Mouse (Mus musculus) lung, embryonic 15.5 days (tissue): ENCODE results near the gene Tgfbr3. TPM values are rescaled to one million over a fixed set of nuclear protein-coding genes. Genes with fewer than 3 reads are reported as not detected.

Source experiments
- ATAC-seq: fragments of 200-750 bp; cut with Nextera tagmentation; 2 replicates; pipeline ENCODE4 v1.8.0; 2017; ENCODE audit warnings: moderate number of reproducible peaks, borderline replicate concordance; ENCODE audit not compliant: low FRiP score, low TSS enrichment; ENCODE audit errors: extremely low read depth
- H3K27ac ChIP-seq: fragments of 300-500 bp; sonication (generic); 2 replicates; pipeline ENCODE4 v1.5.1; 2015; ENCODE audit warnings: moderate library complexity, mild to moderate bottlenecking, inconsistent platforms
- H3K27me3 ChIP-seq: fragments of 300-500 bp; sonication (generic); 2 replicates; pipeline ENCODE4 v1.6.1; 2015; ENCODE audit warnings: inconsistent platforms
- H3K36me3 ChIP-seq: fragments of 300-500 bp; sonication (generic); 2 replicates; pipeline ENCODE4 v1.6.1; 2015; ENCODE audit warnings: inconsistent platforms
- H3K4me1 ChIP-seq: fragments of 300-500 bp; sonication (generic); 2 replicates; pipeline ENCODE4 v1.6.1; 2015; ENCODE audit warnings: inconsistent platforms
- H3K4me2 ChIP-seq: fragments of 300-500 bp; sonication (generic); 2 replicates; pipeline ENCODE4 v1.6.1; 2015; ENCODE audit warnings: inconsistent platforms, mild to moderate bottlenecking, moderate library complexity
- H3K4me3 ChIP-seq: fragments of 300-500 bp; sonication (generic); 2 replicates; pipeline ENCODE4 v1.5.1; 2015; ENCODE audit warnings: mild to moderate bottlenecking, inconsistent platforms
- H3K9ac ChIP-seq: fragments of 300-500 bp; sonication (generic); 2 replicates; pipeline ENCODE4 v1.6.1; 2015; ENCODE audit warnings: inconsistent platforms
- H3K9me3 ChIP-seq: fragments of 300-500 bp; sonication (generic); 2 replicates; pipeline ENCODE4 v1.6.1; 2016; ENCODE audit warnings: inconsistent platforms
- WGBS: fragments of 180-500 bp; shearing (Covaris S2); methylation state at CpG from one replicate; pipeline ENCODE4 v1.1.7; 2015; 5-methylcytosine and 5-hydroxymethylcytosine counted together
- polyA plus RNA-seq: library from polyadenylated mRNA; unstranded; fragments of >200 nt; fragmentation: Nextera tagmentation; extraction: Ambion mirVana; gene quantifications from 2 replicates; pipeline ENCODE4 v1.2.1, GENCODE M21; 2015

Gene Tgfbr3
- polyA plus RNA-seq, 1 experiment from 2014 or later: 22.2 TPM

- no peak overlapping the region for H3K9ac ChIP-seq
- peak; percentile 66 for ATAC-seq
- 11% methylated on average over 6 of the region's 6 CpGs for WGBS
- peak overlapping the region; percentile 49 for H3K27ac ChIP-seq
- peaks cover 11% of the 10 kb centered on the region for H3K36me3 ChIP-seq
- no peak overlapping the region for H3K4me3 ChIP-seq
- H3K4me2 ChIP-seq: peak overlapping the region; percentile 40
- no peaks in the 10 kb centered on the region for H3K9me3 ChIP-seq
- peaks cover 54% of the 10 kb centered on the region for H3K4me1 ChIP-seq
- H3K27me3 ChIP-seq: no peaks in the 10 kb centered on the region
Observed at GRCm38 (mm10) chr5:107269006-107269328, 20.5 kb downstream of the Tgfbr3 start.

- peak overlapping the region; percentile 49 for H3K27ac ChIP-seq
Observed at GRCm38 (mm10) chr5:107268121-107269005, 21.1 kb downstream of the Tgfbr3 start.

GRCm38 (mm10) chr5:107266566-107266965 lies 22.9 kb downstream of the Tgfbr3 start:
- Histone ChIP-seq H3K4me1 (peaks cover 41% of the 10 kb centered on the region), H3K4me2 (no peak overlapping the region), H3K9ac (no peak overlapping the region), H3K27me3 (no peaks in the 10 kb centered on the region), H3K9me3 (no peaks in the 10 kb centered on the region), H3K4me3 (no peak overlapping the region), H3K27ac (no peak overlapping the region), H3K36me3 (peaks cover 13% of the 10 kb centered on the region)
- 75% methylated on average over 3 of the region's 3 CpGs for WGBS
- no peak for ATAC-seq

More at GRCm38 (mm10) chr5:107268121-107269005, 21.1 kb downstream of the Tgfbr3 start:
- Histone ChIP-seq H3K4me1 (peaks cover 54% of the 10 kb centered on the region), H3K27me3 (no peaks in the 10 kb centered on the region), H3K9me3 (no peaks in the 10 kb centered on the region), H3K36me3 (peaks cover 13% of the 10 kb centered on the region), H3K4me2 (peak overlapping the region; percentile 40), H3K4me3 (no peak overlapping the region), H3K9ac (no peak overlapping the region)
- ATAC-seq: peak; percentile 24; the same call in 1 of the 2 replicates
- WGBS: 38% methylated on average over 16 of the region's 16 CpGs

- H3K9me3 ChIP-seq: no peaks in the 10 kb centered on the region
- H3K27me3 ChIP-seq: no peaks in the 10 kb centered on the region
- H3K4me1 ChIP-seq: peaks cover 36% of the 10 kb centered on the region
- WGBS: 86% methylated on average over 16 of the region's 16 CpGs
- H3K27ac ChIP-seq: no peak overlapping the region
- H3K36me3 ChIP-seq: peaks cover 13% of the 10 kb centered on the region
- no peak overlapping the region for H3K9ac ChIP-seq
- no peak overlapping the region for H3K4me3 ChIP-seq
- H3K4me2 ChIP-seq: no peak overlapping the region
- no peak for ATAC-seq
Observed at GRCm38 (mm10) chr5:107264426-107265360, 24.7 kb downstream of the Tgfbr3 start.

GRCm38 (mm10) chr5:107263836-107264235 lies 25.6 kb downstream of the Tgfbr3 start:
- Histone ChIP-seq H3K9me3 (no peaks in the 10 kb centered on the region), H3K27me3 (no peaks in the 10 kb centered on the region), H3K4me2 (no peak overlapping the region), H3K4me1 (peaks cover 28% of the 10 kb centered on the region), H3K36me3 (peaks cover 17% of the 10 kb centered on the region), H3K27ac (no peak overlapping the region), H3K4me3 (no peak overlapping the region), H3K9ac (no peak overlapping the region)
- WGBS: 84% methylated on average over 3 of the region's 3 CpGs
- no peak for ATAC-seq

GRCm38 (mm10) chr5:107261930-107262329 lies 27.5 kb downstream of the Tgfbr3 start:
- peak overlapping the region; percentile 47 for H3K27ac ChIP-seq
- ATAC-seq: no peak
- 62% methylated on average over 6 of the region's 6 CpGs for WGBS

GRCm38 (mm10) chr5:107260708-107261495 lies 28.5 kb downstream of the Tgfbr3 start:
- 62% methylated on average over 10 of the region's 10 CpGs for WGBS
- peaks cover 9% of the 10 kb centered on the region for H3K4me1 ChIP-seq
- H3K36me3 ChIP-seq: peaks cover 17% of the 10 kb centered on the region
- H3K27ac ChIP-seq: 0 out of 2 replicates have a peak overlapping the region, but pooled peaks have one; percentile 26
- H3K27me3 ChIP-seq: no peaks in the 10 kb centered on the region
- H3K4me2 ChIP-seq: no peak overlapping the region
- H3K9me3 ChIP-seq: no peaks in the 10 kb centered on the region
- no peak overlapping the region for H3K9ac ChIP-seq
- H3K4me3 ChIP-seq: no peak overlapping the region
- ATAC-seq: no peak

More at GRCm38 (mm10) chr5:107261930-107262329, 27.5 kb downstream of the Tgfbr3 start:
- H3K27me3 ChIP-seq: no peaks in the 10 kb centered on the region
- no peaks in the 10 kb centered on the region for H3K9me3 ChIP-seq
- no peak overlapping the region for H3K4me2 ChIP-seq
- H3K9ac ChIP-seq: no peak overlapping the region
- peaks cover 11% of the 10 kb centered on the region for H3K4me1 ChIP-seq
- H3K4me3 ChIP-seq: no peak overlapping the region
- H3K36me3 ChIP-seq: peaks cover 17% of the 10 kb centered on the region

- Histone ChIP-seq H3K27ac (no peak overlapping the region), H3K36me3 (peaks cover 14% of the 10 kb centered on the region), H3K9ac (no peak overlapping the region), H3K9me3 (no peaks in the 10 kb centered on the region), H3K4me2 (no peak overlapping the region), H3K4me3 (no peak overlapping the region), H3K4me1 (peaks cover 9% of the 10 kb centered on the region), H3K27me3 (no peaks in the 10 kb centered on the region)
- no peak for ATAC-seq
- WGBS: 57% methylated on average over 4 of the region's 4 CpGs
Observed at GRCm38 (mm10) chr5:107259487-107260040, 29.9 kb downstream of the Tgfbr3 start.

- no peak overlapping the region for H3K4me2 ChIP-seq
- H3K4me3 ChIP-seq: no peak overlapping the region
- 0 out of 2 replicates have a peak, but pooled peaks cover 2% of the 10 kb centered on the region for H3K27me3 ChIP-seq
- no peak for ATAC-seq
- no peaks in the 10 kb centered on the region for H3K9me3 ChIP-seq
- peaks cover 34% of the 10 kb centered on the region for H3K4me1 ChIP-seq
- H3K9ac ChIP-seq: no peak overlapping the region
- 0 out of 2 replicates have a peak, but pooled peaks cover 6% of the 10 kb centered on the region for H3K36me3 ChIP-seq
- 67% methylated on average over 3 of the region's 3 CpGs for WGBS
- H3K27ac ChIP-seq: no peak overlapping the region
Observed at GRCm38 (mm10) chr5:107253395-107253794, 36.0 kb downstream of the Tgfbr3 start.

- peaks cover 34% of the 10 kb centered on the region for H3K4me1 ChIP-seq
- H3K4me2 ChIP-seq: no peak overlapping the region
- 0 out of 2 replicates have a peak, but pooled peaks cover 2% of the 10 kb centered on the region for H3K27me3 ChIP-seq
- H3K36me3 ChIP-seq: 0 out of 2 replicates have a peak, but pooled peaks cover 6% of the 10 kb centered on the region
- no peak overlapping the region for H3K4me3 ChIP-seq
- H3K27ac ChIP-seq: peak overlapping the region; percentile 76
- ATAC-seq: peak; percentile 65
- H3K9me3 ChIP-seq: no peaks in the 10 kb centered on the region
- H3K9ac ChIP-seq: no peak overlapping the region
- 6% methylated on average over 1 of the region's 1 CpGs for WGBS
Observed at GRCm38 (mm10) chr5:107252435-107252834, 37.0 kb downstream of the Tgfbr3 start.
